Mouse (Mus musculus): ENCODE data around the gene Gm20521.
"Not testable (repeated sequence)": the region's sequence is repeated elsewhere in the genome, so short reads cannot be mapped to it uniquely, and the experiment has no call there.

Gm20521 gene

DNA sequence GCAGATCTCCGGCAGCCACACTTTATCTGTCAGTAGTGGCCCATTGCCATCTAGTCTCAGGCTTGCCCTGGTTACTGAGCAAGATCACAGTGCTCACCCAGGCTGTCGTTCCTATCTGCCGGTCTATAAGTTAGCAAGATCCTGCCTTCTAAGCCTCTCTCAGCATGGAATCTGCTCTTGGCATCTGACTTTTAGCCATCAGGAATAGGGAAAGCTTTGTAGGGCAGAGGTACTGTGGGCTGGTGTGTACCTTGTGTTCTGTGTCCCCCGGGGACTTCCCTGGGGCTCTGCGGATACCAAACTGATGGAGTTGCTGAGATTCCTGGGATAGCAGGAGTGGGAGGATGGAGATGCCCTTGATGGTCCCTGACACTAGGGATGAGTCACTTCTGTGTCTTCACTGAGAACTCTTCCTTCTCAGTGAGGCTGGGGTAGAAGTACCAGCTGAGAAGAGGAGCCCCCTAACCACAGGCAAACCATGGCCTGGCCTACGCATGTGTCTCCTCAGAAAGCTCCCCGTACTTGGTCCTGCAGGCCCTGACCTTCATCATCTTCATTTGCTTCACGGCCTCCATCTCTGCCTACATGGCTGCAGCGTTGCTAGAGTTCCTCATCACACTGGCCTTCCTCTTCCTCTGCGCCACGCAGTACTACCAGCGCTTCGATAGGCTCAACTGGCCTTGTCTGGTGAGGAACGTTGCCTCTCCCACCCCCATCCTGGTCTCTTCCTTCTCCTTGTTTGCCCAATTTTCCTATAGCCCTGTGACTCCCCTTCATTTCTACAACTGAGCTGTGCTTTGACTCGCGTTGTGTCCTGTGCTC is 54.3 kb downstream of the Gm20521 start:
- DNase-seq, result no peak

DNA sequence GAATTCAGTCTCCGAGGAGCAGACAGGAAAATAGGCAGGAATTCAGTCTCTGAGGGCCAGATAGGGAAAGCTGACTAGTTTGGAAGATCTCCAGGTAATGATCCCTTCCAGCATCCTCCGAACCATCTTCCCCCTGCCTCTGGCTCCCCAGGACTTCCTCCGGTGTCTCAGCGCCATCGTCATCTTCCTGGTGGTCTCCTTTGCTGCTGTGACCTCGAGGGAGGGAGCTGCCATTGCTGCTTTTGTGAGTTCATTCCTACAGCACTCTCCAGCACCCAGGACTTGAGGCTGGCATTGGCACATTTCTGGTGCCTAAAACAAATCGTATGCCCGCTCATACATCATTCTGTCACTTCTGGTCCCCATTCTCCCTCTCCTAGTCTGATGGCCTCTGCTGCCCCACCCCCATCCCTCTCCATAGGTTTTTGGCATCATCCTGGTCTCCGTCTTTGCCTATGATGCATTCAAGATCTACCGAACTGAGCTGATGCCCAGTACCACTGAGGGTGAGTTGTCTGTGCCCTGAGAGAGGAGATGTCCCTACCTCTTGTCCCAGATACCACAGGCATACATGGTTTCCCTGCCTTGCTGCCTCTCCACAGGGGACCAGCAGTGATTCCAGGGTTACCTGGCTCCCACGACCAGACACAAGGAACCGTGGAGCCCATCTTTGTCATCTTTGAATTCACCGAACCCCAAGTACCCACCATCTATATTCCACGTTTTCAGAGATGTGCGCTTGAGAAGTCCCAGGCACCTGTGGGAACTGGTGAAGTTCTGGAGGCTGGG is 55.4 kb downstream of the Gm20521 start:
- DNase-seq, result peak; percentile 92

DNA sequence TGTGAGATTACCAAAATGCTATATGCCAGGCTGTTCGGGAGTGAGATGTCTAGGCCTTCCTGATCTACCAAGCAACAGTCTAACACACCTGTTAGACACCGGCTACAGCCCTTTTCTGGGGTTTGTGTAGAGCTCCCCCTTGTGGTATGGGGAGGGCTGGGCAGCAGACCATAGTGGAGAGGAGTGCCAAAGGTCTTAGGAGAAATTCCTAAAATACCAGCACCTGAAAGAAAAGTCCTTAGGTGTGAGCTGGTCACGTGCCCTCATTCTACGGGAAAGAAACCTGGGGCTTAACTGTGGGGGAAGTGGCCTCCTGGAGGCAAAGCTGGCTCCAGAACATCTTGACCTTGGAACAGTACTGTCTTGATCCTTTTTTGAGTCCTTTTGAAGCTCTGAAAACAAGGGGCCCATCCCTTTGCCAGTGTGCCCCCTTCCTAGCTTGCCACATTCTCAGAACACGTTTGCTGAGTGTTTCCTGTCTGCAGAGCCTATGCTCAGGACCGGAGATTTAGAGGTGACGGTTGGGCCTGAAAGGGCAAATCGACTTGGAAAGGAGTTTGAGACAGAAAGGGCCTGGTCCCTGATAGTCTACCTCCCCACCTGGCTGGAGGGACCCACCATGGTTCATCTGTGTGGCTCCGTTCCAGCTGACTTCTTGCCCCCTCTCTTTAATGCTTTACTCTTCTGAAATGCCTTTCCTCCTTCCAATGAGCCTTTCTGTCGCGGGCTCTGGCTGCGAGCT is 56.4 kb downstream of the Gm20521 start:
- DNase-seq, result peak; percentile 95

DNA sequence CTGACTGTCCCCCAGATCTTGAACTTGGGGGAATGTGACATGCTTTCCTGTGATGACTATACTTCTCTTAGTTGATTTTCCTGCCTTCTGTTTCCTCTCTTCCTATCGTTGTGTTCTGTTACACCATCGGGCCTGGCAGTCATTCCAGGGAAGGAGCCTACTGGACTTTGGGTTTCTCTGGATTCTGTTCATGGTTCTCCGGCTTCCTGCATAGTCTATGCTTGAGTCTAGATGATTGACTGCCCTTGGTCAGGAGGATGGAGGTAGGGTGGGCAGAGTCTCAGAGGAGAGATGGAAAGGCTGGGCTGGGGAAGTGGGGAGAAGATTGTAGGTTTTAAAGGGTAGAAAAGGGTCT is 56.9 kb downstream of the Gm20521 start:
- DNase-seq, result no peak

DNA sequence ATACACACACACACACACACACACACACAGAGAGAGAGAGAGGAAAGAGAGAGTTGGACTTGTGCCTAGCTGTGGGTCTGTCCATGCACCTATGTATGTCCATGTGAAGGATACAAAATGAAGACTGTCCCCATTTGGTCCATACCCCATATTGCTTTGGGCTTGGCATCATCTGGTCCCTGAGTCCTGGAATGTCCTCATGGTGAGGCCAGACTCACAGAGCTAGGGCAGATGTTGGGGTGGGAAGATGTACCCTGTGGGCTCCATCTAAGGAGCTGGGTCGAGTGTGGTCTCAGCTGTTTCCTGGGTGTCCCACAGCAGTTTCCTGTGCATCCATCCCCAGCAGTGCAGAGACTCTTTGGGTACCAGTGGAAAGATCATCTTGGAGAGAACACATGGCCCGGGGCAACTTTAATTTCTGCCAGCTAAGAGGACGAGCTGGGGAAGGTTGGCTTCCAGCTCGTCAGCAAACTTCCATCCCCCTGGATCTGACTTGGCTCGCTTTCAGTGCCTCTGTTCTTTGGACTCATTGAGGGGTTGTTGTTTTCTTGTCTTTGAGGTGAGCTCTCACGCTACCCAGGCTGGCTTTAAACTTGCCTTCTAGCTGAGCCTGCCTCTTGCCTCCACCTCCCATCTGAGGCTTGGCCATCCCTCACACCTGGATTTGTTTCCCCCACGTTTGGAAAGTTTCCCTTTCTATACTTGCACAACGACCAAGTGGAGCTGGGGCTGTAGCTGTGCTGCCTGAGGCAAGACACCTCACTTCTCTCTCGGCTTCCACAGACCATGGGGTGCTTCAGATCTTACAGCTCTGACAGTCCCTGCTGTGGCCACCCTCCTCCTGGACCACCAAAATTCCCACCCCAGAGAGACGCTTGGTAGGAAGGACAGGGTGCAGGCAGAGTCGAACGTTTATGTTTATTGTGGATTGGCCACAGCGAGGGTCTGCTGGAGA is 58.1 kb downstream of the Gm20521 start:
- peak; percentile 93 for DNase-seq

DNA sequence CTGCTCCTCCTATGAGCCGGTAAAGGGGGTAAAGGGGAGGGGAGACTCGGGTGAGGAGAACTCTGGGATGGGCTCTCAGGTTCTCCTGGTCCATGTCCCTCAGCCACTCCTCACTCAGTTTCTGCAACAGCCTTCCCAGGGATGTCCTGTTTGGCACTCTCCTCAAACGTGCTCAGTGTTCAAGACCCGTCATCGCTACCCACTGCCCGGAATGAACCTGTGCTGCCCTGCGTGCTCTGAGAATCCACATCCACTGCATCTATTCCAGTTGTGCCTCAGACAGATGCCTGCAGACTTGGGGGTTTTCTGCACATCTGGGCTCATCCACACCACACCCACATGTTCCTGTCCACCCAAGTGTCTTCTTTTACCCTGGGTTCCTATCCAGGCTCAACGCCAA is 59.2 kb downstream of the Gm20521 start:
- no peak for DNase-seq

DNA sequence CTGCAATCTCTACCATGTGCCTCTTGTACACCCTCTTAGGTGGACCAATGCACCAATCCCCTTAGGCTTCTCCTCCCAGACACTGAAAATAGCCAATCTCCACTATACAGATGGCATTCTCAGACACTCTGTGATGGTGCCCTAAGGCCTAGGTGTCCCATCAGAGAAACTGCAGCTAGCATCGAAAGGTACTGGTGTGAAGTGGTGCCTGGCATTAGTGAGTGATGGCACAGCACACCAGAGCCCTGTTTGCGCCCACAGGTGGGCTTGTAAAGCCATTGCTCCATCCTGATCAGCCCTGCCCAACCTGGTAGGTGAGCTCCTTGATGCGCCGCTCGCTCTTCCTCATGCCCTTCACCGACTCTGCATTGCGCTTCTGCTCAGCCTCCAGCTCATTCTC is 60.7 kb downstream of the Gm20521 start:
- no peak for DNase-seq

DNA sequence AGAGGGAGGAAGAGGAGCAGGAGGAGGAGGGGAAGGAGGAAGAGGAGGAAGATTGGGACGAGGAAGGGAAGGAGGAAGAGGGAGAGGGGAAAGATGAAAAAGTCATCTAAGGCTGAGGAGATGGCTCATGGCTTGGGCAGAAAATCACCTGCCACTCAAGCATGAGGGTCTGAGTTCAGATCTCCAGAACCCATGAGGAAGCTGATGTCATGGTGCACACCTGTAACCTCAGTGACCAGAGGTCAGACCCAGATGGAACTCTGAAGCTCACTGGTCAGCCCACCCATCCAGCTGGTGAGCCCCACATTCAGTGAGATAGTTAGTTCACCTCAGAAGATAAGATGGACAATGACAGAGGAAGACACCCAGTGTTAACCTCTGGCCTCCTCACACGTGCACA is 61.7 kb downstream of the Gm20521 start:
- DNase-seq, result no peak

DNA sequence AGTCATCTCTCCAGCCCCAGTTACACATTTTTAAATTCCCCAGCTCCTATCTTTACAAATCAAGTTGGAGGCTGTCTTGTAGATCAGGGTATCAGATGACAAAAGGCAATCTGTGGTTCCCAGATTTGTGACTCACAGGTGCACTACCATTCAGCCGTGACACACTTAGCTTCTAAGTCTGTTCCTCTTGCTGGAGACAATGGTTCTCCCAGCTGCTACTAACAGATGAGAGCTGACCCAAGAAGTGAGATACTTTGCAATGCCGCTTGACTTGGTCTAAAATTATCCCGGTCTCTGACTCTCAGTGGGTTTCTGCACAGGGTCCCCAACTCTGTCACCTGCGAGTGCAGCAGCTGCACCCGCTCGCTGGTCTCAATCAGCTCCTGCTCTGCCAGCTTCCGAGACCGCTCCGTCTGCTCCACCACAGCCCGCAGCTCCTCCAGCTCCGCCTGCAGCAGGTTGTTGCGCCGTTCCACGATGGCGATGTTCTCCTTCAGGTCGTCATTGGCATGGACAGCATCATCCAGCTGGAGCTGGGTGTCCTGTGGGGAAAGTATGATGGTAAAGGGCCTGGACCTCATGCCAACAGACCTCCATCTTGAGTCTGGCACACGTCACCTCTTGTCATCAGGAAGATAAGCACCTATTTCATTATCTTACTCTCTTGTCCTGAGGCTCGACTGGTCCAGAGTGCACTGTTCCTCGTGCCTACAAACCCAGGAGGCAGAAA is 62.9 kb downstream of the Gm20521 start:
- DNase-seq, result no peak

DNA sequence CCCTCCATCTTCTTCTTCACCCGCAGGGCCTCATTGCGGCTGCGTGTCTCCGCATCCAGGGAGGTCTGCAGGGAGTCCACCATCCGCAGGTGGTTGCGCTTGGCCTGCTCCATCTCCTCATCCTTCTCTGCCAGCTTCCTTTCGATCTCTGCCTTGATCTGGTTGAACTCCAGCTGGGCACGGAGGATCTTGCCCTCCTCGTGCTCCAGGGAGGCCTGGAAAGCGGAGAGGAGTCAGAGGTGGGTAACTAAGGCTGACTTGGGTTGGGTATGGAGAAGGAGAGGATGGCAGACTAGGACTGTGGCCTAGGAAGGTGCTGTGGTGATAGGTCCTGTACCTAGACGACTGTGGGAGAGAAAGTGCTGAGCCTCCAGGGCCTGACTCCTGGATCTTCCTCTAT is 63.8 kb downstream of the Gm20521 start:
- DNase-seq, result not testable (repeated sequence)

All from heart, adult 11 months (tissue).